Mouse (Mus musculus): ENCODE results near the gene Xndc1. TPM values are rescaled to one million over a fixed set of nuclear protein-coding genes. Genes with fewer than 3 reads are reported as not detected.

Gene Xndc1
- polyA plus RNA-seq, 1 experiment: 18.9 TPM

DNA sequence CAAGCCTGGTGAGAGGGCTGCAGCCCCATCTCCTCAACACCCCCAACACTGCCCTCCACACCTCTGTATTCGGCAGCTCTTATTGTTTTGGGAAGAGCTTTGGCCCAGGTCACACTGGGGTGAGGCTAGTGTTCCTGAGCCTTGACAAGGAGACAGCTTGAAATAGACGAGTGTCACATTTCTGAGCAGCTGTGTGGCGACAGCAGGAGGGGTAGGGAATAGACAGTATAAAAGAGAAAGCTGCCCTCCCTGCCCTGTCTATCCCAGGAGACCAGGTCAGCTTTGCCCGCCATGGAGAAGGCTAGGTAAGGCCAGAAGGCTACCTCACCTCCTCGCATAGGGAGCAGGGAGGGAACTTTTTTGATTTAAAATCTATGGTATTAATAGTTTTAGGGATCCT is 36.2 kb downstream of the Xndc1 start, which contains the start of gene Art1:
Art1 (plus strand) TSS at position 257 of the 400 bp plus-strand sequence.
- H3K4me3 ChIP-seq (replicated peaks; ENCODE audit: extremely low read depth, low read depth, low read length): no peak within 1 kb of the TSS
- DNase-seq: no peak
- H3K4me1 ChIP-seq (ENCODE audit: control insufficient read depth, insufficient read depth, low read length): peaks cover 2% of the 10 kb centered on the region; the same call in 1 of the 2 replicates
- WGBS: 82% methylated on average over 5 of the region's 5 CpGs
- no peak for TF ChIP-seq POLR2A (IDR thresholded peaks at IDR 0.05; ENCODE audit: borderline replicate concordance, extremely low read depth, low read depth, low read length)
- no peak for TF ChIP-seq CTCF (IDR thresholded peaks at IDR 0.05; ENCODE audit: insufficient read depth, low read length)

DNA sequence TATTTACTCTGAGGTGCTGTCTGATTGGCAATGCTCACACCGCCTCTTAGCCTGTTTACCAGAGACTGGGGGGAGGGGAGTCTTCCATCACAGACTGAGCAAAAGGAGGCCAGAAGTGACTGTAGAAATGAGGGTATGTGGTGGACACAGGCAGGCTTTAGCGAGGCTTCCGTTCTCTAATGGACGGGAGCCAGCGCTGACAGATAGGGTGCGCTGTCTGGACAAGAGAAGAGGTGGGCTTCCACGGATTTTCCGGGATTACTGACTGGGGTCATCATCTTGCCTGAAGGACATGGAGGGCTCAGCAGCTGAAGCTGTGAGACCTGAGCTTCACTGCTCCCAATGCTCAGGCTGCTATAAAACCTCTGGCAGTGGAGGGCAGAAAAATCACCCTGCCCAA is 36.9 kb downstream of the Xndc1 start:
- DNase-seq: no peak
- Histone ChIP-seq H3K4me3 (replicated peaks; ENCODE audit: extremely low read depth, low read depth, low read length) (no peak overlapping the region), H3K4me1 (ENCODE audit: control insufficient read depth, insufficient read depth, low read length) (peaks cover 2% of the 10 kb centered on the region; the same call in 1 of the 2 replicates)
- TF ChIP-seq POLR2A (IDR thresholded peaks at IDR 0.05; ENCODE audit: borderline replicate concordance, extremely low read depth, low read depth, low read length) (no peak), CTCF (IDR thresholded peaks at IDR 0.05; ENCODE audit: insufficient read depth, low read length) (no peak)
- 58% methylated on average over 8 of the region's 8 CpGs for whole genome bisulfite sequencing

DNA sequence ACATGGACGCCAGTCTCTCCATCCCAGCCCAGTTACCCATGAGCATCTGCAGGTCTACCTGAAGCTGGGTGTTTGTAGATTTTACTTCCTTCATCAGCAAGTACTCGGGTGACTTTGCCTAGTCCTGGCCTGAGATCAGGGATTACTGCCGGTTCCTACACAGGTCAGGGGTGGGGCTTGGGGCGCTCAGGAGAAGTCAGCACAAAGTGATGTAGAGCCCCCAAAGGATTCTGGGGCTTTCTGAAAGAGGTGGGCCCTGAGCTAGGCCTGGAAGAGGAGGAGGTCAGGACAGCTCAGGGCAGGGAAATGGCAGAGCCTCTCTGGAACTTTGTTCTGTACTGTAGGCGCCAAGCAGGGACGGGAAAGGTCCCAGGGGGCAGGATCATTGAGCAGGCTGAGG is 37.4 kb downstream of the Xndc1 start:
- TF ChIP-seq POLR2A (IDR thresholded peaks at IDR 0.05; ENCODE audit: borderline replicate concordance, extremely low read depth, low read depth, low read length) (no peak), CTCF (IDR thresholded peaks at IDR 0.05; ENCODE audit: insufficient read depth, low read length) (no peak)
- H3K4me1 ChIP-seq (ENCODE audit: control insufficient read depth, insufficient read depth, low read length): peaks cover 2% of the 10 kb centered on the region; the same call in 1 of the 2 replicates
- no peak overlapping the region for H3K4me3 ChIP-seq (replicated peaks; ENCODE audit: extremely low read depth, low read depth, low read length)
- DNase-seq: no peak
- WGBS: 60% methylated on average over 6 of the region's 6 CpGs

DNA sequence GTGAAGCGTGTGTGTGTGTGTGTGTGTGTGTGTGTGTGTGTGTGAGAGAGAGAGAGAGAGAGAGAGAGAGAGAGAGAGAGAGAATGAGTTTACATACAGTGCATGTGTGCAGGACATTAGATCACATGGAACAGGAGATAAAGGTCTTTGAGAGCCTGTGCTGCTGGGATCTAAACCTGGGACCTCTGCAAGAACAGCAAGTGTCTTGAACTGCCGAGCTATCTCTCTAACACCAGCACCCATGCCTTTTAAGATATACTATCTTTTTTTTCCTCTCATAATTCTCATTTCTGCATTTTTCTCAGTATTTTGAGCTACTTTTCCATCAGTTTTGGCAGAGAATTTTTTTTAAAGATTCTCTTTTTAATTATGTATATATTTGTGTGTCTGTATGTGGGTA is 38.2 kb downstream of the Xndc1 start:
- 73% methylated on average over 2 of the region's 2 CpGs for WGBS
- peaks cover 2% of the 10 kb centered on the region; the same call in 1 of the 2 replicates for H3K4me1 ChIP-seq (ENCODE audit: control insufficient read depth, insufficient read depth, low read length)
- DNase-seq: no peak
- TF ChIP-seq POLR2A (IDR thresholded peaks at IDR 0.05; ENCODE audit: borderline replicate concordance, extremely low read depth, low read depth, low read length) (no peak), CTCF (IDR thresholded peaks at IDR 0.05; ENCODE audit: insufficient read depth, low read length) (no peak)
- no peak overlapping the region for H3K4me3 ChIP-seq (replicated peaks; ENCODE audit: extremely low read depth, low read depth, low read length)

DNA sequence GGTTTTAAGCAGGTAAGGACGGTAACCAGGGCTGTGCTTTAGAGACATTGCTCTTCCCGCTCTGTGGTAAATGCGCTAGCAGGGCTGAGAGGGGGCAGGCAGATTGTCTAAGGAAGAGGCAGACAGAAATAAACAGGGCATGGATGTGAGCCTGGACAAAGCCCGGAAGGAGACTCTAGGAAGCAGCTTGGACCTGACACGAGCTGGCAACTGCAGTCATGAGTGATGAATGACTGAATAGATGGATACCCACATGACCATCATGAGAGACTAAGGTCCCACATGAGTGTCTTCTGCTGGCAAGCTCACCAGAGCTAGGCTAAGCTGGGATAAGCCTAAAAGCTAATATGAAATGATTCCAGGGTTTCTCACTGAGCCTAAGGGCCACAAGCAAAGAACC is 38.8 kb downstream of the Xndc1 start:
- no peak for TF ChIP-seq CTCF (IDR thresholded peaks at IDR 0.05; ENCODE audit: insufficient read depth, low read length)
- TF ChIP-seq POLR2A (IDR thresholded peaks at IDR 0.05; ENCODE audit: borderline replicate concordance, extremely low read depth, low read depth, low read length): no peak
- DNase-seq: no peak
- 53% methylated on average over 5 of the region's 5 CpGs for WGBS
- peaks cover 2% of the 10 kb centered on the region; the same call in 1 of the 2 replicates for H3K4me1 ChIP-seq (ENCODE audit: control insufficient read depth, insufficient read depth, low read length)
- no peak overlapping the region for H3K4me3 ChIP-seq (replicated peaks; ENCODE audit: extremely low read depth, low read depth, low read length)

DNA sequence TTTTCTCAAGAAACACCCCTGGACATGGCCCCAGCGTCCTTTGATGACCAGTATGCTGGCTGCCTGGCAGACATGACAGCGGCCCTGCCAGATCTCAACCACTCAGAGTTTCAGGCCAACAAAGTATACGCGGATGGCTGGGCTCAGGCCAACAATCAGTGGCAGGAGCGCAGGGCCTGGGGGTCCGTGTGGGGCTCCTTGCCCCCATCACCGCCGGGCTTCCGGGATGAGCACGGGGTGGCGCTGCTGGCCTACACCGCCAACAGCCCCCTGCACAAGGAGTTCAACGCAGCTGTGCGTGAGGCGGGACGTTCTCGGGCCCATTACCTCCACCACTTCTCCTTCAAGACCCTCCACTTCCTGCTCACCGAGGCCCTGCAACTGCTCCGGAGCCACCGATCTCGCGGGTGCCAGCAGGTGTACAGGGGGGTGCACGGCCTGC is 41.4 kb downstream of the Xndc1 start:
- WGBS: 35% methylated on average over 23 of the region's 23 CpGs
- no peak for DNase-seq
- H3K4me3 ChIP-seq (replicated peaks; ENCODE audit: extremely low read depth, low read depth, low read length): no peak overlapping the region
- TF ChIP-seq CTCF (IDR thresholded peaks at IDR 0.05; ENCODE audit: insufficient read depth, low read length) (no peak), POLR2A (IDR thresholded peaks at IDR 0.05; ENCODE audit: borderline replicate concordance, extremely low read depth, low read depth, low read length) (no peak)
- H3K4me1 ChIP-seq (ENCODE audit: control insufficient read depth, insufficient read depth, low read length): no peaks in the 10 kb centered on the region

DNA sequence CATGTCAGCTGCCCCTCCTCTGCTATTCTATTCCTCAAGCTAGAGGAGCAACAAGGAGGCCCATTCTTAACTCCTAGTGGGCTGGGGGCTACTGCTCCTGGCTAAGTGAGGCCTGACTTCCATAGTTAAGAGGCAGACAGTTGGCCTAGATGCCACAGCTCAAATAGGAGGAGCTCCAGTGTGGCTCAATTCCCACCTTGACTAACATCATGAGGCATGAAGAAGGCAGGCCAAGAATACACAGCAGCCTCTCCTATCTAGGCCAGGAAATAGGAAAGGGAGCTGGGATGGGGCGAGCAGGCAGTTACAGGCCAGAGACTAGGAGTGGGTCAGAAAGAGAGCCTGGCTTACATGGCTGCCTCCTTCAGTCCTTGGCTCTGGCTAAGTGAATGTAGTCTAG is 42.9 kb downstream of the Xndc1 start:
- Histone ChIP-seq H3K4me1 (ENCODE audit: control insufficient read depth, insufficient read depth, low read length) (no peaks in the 10 kb centered on the region), H3K4me3 (replicated peaks; ENCODE audit: extremely low read depth, low read depth, low read length) (no peak overlapping the region)
- 63% methylated on average over 1 of the region's 1 CpGs for WGBS
- no peak for DNase-seq
- TF ChIP-seq CTCF (IDR thresholded peaks at IDR 0.05; ENCODE audit: insufficient read depth, low read length): no peak
- TF ChIP-seq POLR2A (IDR thresholded peaks at IDR 0.05; ENCODE audit: borderline replicate concordance, extremely low read depth, low read depth, low read length): no peak

DNA sequence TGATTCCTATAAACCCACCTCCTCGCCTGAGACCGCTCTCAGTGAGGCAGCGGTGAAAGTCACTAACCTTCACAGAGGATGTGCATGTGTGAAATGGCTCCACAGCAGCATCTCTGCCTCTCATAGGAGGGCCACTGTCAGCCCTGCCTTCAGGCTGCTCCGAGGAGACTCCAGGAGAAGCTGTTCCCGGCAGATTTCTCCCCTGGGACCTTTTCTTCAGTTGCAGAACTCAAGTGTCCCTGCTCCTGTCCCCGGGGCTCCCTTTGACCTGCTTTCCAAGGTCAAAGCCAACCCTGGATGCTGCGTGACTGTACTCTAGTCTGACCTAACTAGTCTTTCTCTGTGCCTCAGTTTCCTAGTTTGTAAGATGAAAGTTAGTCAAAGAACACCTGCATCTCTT is 43.9 kb downstream of the Xndc1 start, which contains the start of gene Art5:
Art5 (minus strand) TSS at position 319 of the 400 bp plus-strand sequence.
- Histone ChIP-seq H3K4me3 (replicated peaks; ENCODE audit: extremely low read depth, low read depth, low read length) (no peak within 1 kb of the TSS), H3K4me1 (ENCODE audit: control insufficient read depth, insufficient read depth, low read length) (no peaks in the 10 kb centered on the region)
- DNase-seq: no peak
- WGBS: 75% methylated on average over 7 of the region's 7 CpGs
- TF ChIP-seq POLR2A (IDR thresholded peaks at IDR 0.05; ENCODE audit: borderline replicate concordance, extremely low read depth, low read depth, low read length) (no peak), CTCF (IDR thresholded peaks at IDR 0.05; ENCODE audit: insufficient read depth, low read length) (no peak)

DNA sequence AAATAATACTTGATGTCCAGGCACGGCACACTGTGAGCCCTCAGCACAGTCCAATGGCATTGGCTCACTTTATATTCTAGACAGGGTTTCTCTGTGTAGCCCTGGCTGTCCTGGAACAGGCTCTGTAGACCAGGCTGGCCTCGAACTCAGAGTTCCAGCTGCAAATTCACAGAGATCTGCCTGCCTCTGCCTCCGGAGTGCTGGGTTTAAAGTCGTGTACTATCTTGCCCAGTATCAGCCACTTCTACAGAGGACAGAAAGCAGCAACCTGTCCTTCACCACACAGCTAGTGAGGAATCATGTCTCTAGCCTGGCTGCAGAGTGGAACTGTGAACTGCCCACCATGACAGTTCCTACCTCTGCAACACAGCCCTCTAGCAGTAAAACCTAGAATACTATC is 44.4 kb downstream of the Xndc1 start:
- TF ChIP-seq POLR2A (IDR thresholded peaks at IDR 0.05; ENCODE audit: borderline replicate concordance, extremely low read depth, low read depth, low read length): no peak
- no peak for TF ChIP-seq CTCF (IDR thresholded peaks at IDR 0.05; ENCODE audit: insufficient read depth, low read length)

DNA sequence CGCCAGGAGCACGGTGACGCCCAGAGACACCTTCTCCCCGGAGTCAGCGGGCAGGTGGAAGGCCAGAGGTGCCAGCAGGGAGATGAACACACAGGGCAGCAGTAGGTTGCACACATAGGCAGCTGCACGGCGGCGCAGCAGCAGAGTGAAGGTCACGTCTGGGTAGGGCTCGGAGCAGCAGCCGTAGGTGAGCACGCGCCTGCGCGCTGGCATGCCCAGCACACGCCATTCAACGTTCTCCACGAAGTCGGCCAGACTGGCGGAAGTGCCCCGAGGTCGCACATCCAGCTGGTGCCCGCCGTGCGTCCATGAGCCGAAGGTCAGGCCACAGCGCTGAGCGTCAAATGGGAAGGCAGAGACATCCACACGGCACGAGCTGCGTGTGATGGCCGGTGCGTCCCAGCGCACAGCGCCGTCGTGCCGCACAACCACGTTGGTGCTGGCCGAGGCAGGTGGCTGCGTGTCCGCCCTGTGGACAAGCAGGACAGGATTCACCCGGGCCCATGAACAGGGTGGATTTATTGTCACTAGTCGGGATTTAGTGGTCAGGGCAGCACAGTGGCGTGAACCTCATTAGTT is 47.9 kb downstream of the Xndc1 start:
- DNase-seq: no peak
- TF ChIP-seq CTCF (IDR thresholded peaks at IDR 0.05; ENCODE audit: insufficient read depth, low read length) (no peak), POLR2A (IDR thresholded peaks at IDR 0.05; ENCODE audit: borderline replicate concordance, extremely low read depth, low read depth, low read length) (no peak)
- no peaks in the 10 kb centered on the region for H3K4me1 ChIP-seq (ENCODE audit: control insufficient read depth, insufficient read depth, low read length)
- 77% methylated on average over 45 of the region's 45 CpGs for WGBS
- no peak overlapping the region for H3K4me3 ChIP-seq (replicated peaks; ENCODE audit: extremely low read depth, low read depth, low read length)

More for the DNA sequence above, 44.4 kb downstream of the Xndc1 start:
- 80% methylated on average over 4 of the region's 4 CpGs for WGBS
- DNase-seq: no peak
- no peaks in the 10 kb centered on the region for H3K4me1 ChIP-seq (ENCODE audit: control insufficient read depth, insufficient read depth, low read length)
- no peak overlapping the region for H3K4me3 ChIP-seq (replicated peaks; ENCODE audit: extremely low read depth, low read depth, low read length)
